Mouse (Mus musculus): Measurements from ENCODE around the gene Rtn2.

- no peak for TF ChIP-seq CTCF (IDR thresholded peaks at IDR 0.05; ENCODE audit: low read depth)
- TF ChIP-seq EP300 (IDR thresholded peaks at IDR 0.05; ENCODE audit: low read depth): no peak
Measured at GRCm38 (mm10) chr7:19301461-19302263, 19.2 kb downstream of the Rtn2 start.

Measured in liver, postnatal 0 days (tissue).